Mouse (Mus musculus) induced T-regulatory cell, adult 2 months (primary cell): ENCODE measurements around the gene Capzb.

Experiments used
- DNase-seq: peaks from one replicate; pipeline ENCODE4 v3.0.0-alpha.2; 2012; ENCODE audit warnings: low read depth

The Capzb gene

DNA sequence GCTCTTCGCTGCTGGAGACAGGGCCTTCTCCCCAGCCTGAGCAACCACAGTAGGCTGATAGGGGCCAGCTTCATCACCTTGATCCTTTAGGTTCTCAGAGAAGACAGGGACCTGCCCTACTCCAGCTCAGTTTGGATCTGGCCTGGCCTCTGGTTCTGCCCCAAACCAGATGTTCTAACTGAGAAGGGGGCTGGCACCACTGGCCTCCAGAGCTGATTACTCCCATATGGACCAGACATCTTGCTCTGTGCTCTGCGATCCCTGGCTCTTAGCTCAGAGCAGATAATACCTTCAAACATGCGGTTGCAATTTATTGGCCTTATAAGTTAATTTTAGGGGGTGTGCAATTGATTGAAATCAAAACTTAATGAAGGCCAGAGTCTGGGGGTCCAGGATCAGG, 74.6 kb downstream of the Capzb start:
- no peak for DNase-seq

DNA sequence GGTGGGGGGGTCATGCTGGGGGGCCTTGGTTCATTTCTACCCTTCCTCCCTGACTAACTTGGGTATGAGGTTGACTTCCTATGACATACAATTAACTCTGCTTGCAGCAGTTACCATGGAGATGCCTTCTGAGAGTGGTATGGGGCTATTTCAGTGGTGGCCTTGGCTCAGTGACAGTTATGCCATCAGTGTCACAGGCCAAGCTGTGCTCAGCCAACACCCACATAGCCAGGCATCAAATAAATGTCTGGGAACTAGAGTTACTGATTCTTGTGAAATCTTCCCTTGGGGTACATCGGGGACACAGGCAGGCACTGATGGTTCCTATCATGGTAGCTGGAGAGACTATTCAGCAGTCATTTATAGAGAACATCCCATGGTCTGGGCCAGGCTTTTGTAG, 75.5 kb downstream of the Capzb start:
- no peak for DNase-seq

DNA sequence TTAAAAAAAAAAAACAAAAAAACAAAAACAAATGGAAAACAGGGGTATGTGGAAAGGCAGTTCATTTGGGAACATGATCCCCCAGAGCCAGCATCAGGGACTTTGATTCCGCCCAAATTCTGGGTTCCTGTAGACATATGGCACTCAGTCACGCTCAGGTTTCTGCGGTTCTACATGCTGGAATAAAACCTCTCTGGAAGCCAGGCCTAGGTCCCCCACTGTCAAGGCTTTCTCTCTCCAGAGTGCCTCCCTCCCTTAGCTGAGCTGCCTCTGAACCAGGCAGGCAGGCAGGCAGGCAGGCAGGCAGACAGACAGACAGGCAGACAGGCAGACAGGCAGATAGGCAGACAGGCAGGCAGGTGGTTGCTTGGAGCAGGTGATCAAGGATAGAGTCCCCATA, 77.5 kb downstream of the Capzb start:
- DNase-seq: no peak

DNA sequence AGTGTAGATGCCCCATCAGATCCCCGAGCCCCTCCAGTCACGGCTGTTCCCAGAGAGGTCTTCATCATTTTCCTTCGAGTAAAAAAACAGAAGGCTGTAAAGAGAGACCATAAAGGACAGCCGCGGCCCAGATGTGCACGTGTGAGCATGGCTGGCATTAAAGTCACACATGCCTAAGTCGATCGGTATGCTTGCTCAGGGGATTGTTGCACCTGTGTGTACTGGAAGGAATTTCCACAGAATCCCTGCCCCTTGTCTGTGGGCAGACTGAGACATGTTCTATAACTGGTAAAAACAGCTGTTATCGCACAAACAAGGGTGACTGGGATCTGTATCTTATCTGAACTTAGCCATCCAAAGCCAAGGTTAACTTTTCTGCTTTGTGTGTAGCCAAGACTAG, 78.9 kb downstream of the Capzb start:
- no peak for DNase-seq

DNA sequence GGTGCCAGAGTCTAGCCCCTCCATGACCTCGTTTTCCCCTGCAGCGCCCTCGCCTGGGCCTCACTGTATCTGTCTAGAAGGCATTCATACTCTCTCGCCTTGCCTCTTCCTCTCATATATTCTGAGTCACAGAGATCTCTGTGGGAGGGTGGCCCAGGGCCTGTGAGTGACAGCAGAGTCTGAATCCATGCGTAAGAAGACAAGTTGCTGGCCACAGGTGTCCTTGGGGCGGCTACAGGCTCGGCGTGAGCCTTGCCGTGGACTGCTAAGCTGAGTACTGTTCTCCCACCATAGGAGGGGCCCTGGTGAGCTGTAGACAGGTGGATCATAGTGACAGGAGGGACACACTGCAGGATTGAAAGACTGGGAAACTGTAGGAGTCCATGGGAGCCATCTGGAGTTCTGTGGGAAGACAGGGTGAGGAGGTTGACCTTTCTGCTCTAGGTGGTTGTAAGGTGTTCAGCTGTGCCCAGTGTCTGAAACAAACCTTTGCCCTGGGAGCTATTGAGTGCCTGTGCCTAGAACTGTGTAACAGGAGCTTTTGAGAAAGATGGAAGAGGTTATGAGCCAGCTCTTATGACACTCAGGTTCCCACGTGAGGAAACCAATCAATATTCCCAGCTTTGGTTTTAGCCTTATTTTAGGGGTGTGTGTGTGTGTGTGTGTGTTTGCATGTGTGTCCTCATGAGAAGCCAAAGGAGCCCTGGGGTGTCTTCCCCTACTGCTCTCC, 80.4 kb downstream of the Capzb start:
- no peak for DNase-seq

DNA sequence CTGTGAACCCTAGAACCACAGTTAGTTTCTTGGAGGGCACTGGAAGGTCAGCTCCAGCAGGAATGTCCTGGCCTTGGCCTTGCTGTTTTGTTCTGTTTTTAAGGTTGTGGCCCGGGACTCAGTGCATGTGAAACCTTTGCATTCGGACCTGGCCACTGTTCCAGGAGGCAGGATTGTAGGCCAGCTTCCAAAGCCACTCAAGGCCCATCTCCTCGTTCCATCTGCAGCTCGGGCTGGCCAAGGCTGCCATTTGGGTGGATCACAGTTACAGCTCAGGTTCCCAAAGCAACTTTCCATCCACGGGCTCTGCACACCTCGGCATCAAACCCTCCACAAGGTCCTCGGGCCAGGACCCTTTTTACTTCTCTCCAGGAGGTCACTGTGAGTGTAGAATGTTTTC, 81.9 kb downstream of the Capzb start:
- DNase-seq: no peak

DNA sequence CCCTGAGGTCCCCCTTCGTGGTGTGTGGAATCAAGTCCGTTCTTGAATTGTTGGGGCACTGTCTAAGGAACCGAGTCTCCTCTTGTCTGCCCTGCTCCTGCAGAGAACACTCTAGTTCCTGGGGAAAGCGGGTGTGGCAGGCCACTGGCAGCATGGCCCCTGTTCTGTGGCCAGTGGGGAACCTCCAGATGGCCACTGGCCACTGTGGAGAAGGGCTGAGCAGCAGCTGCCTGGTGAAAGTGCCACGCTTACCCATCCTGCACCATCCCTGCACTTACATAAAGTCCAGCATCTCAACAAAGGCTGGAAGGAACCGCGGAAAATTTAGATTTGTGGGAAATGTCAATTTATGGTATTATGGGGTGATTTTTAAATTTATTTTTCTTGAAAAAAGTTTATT, 83.7 kb downstream of the Capzb start:
- DNase-seq: no peak

DNA sequence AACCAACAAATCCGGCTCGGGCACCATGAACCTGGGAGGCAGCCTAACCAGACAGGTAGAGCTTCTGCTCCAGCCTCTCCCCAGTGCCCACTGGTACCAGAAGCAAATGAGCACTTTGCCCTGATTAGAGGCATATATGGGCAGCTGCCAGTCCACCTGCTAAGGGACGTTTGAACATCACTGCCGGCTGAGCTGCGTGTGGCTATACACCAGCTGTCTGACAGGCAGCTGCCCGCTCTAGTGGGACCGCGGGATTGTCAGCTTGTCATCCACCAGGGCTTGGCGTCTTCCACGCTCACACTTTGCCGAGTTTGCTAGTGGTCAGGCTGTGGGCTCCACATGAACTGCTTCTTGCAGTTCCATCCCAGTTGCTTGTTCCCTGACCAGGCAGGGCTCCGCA, 87.8 kb downstream of the Capzb start:
- no peak for DNase-seq

DNA sequence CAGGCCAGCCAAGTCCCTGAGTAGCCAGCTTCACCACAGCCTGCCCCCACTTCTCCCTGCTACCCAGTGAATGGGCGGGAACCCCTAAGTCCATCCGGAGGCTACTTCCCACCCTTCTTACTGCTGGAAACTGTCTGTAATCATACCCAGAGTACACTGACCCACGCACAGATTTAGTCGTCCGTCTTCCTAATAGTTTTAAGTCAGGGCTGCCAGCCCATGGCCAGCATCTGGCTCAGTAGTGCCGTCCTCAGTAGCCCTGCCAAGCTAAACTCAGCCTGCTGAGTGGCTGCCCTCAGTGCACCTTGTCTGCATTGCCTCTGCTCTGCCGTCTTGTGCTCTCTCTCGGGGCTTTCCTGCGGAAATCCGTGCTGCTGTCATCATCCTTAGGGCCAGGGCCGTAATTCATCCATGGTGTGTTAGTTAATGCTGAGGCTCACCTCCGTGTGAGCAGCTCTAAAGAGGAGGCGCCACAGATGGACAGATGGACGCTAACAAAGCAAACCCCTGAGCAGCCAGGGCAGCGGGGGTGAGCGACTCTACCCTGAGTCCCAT, 89.2 kb downstream of the Capzb start:
- no peak for DNase-seq

DNA sequence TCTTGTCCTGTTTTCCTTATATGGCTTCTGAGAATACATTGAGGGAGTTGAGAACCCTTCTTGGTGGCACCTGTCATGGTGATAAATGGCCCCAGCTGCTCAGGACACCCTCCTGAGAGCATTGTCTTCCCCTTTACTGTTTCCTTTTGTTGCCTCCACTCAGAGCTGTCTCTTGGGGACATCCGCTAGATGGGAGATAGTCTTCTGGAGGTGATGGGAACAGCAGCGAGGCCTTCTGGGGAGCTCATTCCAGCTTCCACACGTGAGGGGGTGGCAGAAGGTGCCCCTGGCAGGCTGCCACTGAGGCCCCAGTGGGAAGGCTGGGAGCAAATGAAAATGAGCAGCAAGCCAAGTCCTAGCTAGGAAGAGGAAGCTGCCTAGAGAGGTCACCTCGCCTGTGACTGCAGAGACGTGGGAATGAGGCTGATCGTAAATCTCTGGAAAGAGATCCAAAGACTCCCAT, 90.3 kb downstream of the Capzb start:
- DNase-seq: no peak

DNA sequence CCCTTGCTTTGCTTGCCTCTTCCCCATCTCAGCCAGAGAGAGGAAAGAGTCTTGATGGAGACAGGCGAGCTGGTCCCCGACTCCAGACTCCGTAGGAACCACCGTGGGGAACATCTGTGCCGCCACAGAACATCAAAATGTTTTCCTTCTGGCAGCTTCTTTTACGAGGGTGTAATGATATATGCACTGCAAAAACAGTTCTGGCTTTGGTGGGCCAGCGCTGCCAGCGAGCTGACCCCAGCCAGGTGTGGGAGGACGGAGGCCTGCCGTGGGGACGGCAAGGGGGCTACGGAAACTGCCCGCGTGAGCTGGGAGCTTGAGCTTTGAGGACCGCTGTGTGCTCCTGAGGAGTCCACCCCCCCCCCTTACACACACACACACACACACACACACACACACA, 92.2 kb downstream of the Capzb start:
- DNase-seq: no peak

DNA sequence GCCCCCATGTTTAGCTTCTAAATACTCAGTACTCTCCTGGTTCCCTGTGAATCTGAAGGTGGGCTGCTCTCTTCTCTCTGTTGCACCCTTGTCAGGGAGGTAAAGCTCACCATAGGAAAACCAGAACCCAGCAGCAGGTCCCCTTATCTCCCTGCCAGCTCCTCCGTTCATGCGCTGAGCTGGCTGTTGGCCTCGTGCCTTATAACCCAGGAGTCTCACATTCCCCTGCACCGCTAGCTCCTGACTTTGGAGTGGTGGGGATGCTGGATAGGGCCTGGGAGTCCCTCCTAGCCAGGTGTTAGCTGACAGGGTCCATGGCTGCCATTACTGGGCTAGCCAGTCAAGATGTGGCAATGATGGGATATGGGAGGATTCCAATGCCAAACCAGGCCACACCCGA, 93.5 kb downstream of the Capzb start:
- no peak for DNase-seq

DNA sequence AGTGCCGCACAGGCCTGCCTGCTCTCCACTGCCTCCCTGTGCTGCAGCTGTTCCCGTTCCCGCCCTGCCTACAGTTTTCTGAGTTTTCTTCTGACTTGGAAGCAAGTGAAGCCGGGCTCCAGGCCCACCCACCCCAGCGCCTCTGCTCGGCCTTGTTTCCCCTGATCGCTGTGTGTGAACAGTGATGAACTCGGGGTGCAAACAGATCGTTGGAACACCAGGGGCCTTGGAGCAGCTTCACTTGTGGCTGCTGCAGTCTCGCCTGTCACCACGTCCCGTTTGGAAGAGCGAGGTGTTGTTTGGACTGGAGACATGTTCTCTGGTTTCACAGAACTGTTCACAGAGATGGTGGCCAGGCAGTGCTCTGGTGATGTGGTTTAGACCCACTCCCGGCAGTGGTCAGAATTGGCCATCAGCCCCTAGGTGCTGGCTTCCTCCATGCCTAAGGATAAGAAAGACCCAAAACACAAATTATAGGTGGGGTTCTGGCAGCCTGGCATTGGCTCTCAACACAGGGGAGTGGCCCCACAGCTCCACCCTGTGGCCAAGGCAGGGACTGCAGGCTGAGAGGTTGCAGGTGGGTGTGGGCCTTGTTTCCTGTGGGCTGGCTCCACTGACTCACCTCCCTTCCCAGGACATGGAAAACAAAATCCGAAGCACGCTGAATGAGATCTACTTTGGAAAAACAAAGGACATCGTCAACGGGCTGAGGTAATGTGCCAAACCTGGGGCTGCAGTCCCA, 94.6 kb downstream of the Capzb start:
- DNase-seq: peak; percentile 82

DNA sequence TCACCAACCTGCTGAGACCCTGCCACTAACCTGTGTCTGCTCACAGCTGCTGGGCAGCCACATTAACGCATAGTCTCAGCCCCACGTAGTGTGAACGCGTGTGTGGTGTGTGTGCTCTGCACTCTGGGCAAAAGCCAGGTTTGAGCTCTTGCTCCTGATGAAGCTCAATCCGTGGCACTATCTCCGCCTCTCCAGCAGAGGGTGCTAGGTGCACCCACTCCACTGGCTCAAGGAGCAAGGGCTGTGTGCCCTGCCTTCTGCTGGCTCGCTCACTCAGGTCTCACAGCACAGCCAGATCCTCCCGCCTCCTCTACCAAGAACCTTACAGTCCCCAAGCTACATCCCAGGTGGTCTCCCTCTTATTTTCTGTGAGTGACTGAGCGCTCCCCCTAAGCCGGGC, 96.3 kb downstream of the Capzb start:
- peak; percentile 61 for DNase-seq

DNA sequence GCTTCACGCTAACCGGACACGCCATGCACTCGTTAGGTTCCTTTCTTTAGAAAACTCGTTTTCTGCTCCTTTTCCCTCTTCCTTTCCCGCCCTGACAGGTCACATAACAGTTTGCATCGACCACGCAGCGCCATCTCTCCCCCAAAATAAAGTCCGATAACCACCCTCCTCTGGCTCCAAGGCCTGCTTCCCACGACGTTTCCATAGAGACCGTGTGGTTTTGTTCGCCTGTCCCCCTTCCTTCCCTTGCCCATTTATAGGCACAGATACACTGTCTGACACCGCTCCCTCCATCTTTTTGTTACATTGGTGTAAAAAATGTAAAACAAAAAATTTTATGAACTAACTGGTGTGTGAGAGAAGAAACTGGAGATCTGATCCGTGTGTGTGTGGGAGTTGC, 98.4 kb downstream of the Capzb start:
- no peak for DNase-seq

DNA sequence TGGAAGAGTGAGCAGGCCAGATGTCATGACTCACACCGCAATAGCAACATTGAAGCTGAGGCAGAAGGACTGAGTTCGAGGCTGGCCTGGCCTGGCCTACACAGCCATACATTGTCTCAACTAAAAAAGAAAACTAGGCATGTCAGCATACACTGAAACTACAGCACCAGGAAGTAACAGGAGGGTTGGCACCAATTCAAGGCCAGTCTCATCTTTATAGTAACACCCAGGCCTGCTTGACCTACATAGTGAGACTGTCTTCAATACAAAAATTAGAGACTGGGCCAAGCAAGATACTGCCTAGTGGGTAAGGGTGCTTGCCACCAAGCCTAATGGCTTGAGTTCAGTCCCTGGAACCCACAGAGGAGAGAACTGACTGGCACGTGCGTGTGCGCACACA, 99.3 kb downstream of the Capzb start:
- DNase-seq: no peak

DNA sequence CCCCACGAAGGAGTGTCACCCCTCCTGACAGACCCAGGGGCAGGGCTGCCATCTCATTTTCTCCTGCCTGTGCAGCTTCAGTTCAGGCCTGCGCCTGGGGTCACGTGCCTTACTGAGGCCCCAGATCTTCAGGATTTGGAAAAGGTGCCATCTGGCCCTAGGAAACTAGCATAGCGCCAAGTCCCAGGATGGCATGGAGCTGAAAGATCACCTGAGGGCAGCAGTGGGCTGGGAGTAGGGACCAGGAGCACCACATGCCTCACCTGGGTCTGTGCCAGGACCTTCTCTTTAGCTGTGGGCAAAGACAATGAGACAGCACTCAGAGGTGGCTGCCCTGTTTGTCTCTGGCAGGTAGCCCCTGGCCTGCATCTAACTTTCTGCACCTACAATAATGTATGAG, 104.9 kb downstream of the Capzb start:
- no peak for DNase-seq

DNA sequence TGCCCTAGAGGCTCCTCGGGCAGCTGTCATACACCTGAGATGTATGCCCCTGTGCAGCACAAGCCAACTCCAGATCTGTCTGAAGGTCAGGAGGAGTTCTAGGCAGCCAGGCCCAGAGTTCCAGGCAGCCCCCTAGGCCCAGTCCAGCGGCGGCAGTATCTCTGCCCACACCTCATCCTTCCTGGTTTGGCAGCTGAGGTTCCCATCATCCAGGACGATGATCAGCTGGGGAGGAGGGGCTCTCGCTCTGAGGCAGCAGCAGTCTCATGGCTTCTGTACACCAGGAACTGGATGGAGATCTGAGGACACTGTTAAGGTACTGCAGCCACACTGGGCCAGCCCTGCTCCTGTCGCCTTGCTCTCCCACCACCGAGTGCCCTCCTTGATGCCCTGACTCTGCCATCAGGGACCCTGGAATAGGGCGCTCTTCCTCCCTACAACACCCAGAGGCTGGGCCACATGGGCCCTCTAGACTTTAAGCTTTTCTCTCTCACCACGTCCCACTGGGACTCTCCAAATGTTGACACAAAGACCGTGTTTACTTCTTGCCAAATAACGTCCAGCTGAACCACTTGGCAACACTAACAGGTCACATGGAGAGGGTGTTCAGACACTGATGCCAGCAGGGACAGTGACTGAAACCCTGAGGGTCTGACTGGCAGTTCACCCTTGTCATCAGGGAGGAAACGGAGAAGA, 106.1 kb downstream of the Capzb start:
- DNase-seq: no peak

DNA sequence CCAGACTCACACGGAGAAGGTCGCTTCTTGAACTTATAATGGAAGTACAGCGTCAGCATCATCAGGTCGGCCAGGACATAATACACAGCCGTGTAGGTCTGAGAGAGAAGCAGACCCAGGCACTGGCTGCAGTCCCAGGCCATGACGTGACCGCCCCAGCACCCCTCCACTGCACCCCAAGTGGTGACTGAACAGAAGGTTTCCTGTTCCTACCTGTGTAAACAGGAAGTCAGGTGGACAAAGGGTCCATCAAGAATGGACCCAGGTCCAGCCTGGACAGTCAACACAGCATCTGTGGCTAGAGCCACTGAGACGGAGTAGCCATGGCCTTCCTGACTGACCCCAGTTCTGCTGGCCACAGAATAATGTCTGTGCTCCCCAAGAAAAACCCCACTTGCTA, 109.1 kb downstream of the Capzb start:
- no peak for DNase-seq

DNA sequence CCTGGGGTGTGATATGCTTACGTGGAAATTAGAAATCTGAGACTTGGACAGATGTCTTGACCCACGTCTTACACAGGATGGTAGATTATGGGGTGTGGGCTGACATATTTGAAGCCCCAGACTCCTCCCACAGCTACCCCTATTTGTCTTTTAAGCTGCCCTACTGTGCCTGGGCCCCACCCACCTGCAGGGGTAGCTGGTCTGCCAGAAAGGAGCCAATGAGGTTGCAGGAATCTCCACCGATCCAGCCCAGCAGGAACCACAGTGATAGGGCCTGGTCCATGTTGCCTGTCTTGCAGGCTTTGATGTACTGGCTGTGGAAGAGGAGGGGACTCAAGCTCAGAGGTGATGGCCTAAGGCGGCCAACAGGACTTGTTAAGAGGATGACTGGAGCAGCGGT, 109.5 kb downstream of the Capzb start:
- no peak for DNase-seq

DNA sequence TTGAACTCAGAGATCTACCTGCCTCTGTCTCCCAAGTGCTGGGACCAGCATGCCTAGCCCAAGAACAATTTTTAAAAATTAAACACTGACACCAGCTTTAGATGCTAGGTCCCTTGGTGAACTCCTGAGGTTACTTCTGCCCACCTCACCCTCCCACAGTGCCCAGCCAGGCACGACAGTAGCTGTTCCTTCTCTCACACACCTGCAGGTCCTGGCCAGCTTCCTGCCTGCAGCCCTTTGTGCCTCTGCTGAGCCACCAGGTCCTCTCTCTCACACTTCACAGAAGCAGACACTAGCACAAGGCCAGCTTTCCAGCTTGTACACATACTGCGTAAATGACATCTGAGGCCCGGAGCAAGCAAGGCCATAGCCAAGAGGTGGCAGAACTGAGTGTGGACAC, 112.8 kb downstream of the Capzb start:
- DNase-seq: no peak

DNA sequence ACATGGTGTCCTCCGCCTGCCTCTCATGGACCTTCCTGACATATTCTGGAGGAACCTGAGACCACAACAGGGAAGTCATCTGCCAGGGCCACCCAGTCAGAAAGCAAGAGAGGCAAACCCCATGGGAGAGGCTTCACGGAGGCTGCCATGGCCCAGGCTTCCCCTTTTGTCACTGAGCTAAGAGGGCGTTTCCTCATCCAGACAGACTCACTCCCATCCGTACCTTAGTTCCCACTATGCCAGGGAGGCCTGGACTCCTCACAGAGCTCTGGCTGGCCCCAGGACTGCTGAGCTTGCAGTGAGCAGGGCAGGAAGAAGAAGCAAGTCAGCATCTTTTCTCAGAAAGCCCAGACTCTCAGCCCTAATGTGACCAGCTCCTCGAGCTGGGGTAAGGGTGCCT, 115.2 kb downstream of the Capzb start:
- no peak for DNase-seq

DNA sequence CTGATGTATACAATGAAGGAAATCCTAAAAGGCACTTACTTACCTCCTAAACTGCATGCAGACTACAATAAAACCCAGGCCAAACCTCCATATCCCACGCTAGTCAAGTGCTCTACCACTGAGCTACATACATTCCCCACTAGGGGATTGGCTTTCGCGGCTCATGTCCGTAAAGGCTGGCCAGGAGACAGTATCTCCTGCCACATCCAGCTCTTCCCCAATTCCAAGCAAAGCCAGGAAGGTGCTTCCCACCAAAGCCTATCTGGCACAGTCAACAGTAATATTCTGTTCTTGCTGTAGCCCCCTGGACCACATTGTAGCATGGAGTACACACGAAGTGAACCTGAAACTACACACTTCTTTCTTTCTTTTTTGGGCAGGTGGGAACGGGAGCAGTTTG, 117.0 kb downstream of the Capzb start:
- DNase-seq: peak; percentile 44
